ENCODE assay signal across 8 mouse cellular contexts in the genomic region with DNA sequence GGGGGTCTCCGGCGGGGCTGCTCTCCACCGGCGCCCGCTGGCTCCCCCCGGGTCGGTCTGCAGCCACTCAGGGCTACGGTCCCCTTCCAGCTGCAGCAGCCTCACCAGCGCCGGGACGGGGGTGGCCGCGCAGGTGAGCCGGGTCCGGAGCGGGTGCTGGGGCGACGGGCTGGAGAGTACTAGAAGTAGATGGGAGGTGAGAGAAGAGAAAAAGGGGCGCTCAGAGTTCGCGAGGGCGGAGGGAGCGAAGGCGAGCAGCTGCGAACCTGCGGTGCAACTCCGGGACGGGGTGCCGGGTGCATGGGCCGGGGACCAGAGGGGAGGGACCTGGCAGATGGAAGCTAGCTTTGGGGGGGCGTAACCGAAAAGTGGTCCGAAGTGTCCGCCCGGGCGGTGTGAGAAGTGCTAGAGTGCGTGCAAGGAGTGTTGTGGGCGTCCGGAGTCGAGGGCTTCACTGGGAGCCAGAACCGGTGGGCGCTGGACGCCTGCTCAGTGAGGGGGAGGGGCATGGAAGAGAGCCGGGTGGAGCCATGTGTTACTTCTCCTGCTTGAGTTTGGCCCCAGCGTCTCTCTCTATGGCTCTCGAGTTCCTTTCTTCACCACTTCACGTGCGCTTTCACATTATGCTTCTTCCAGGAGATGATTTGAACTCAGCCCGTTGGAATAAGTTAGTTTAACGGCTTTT. TPM values are rescaled to one million over a fixed set of nuclear protein-coding genes. Genes with fewer than 3 reads are reported as not detected.
DNase-seq lines count a peak whose midpoint lies in the region; ATAC-seq and TF ChIP-seq lines count a peak whose summit lies in the region.

No protein-coding gene starts in this region.

- peak overlapping the region; percentile 97 for H3K4me2 ChIP-seq in heart, embryonic 13.5 days
- H3K4me2 ChIP-seq in kidney, embryonic 15.5 days = peak overlapping the region; percentile 93
- peak overlapping the region; percentile 97 for H3K4me2 ChIP-seq in neural tube, embryonic 13.5 days

- H3K4me3 ChIP-seq in embryonic fibroblast, embryonic 13.5 days (ENCODE audit: insufficient read depth, low read length) = peak overlapping the region; percentile 78
- H3K4me3 ChIP-seq in heart, embryonic 13.5 days = peak overlapping the region; percentile 95
- H3K4me3 ChIP-seq in kidney, embryonic 15.5 days (replicated peaks) = peak overlapping the region; percentile 98
- peak overlapping the region; percentile 59 for H3K4me3 ChIP-seq in lung, adult 2 months (replicated peaks; ENCODE audit: extremely low read depth, low read depth, low read length)
- peak overlapping the region; percentile 90 for H3K4me3 ChIP-seq in neural tube, embryonic 13.5 days

- H3K27ac ChIP-seq in embryonic fibroblast, embryonic 13.5 days (ENCODE audit: insufficient read depth, low read length) = no peak overlapping the region
- H3K27ac ChIP-seq in heart, embryonic 13.5 days (replicated peaks) = peak overlapping the region; percentile 74
- peak overlapping the region; percentile 78 for H3K27ac ChIP-seq in kidney, embryonic 15.5 days
- H3K27ac ChIP-seq in neural tube, embryonic 13.5 days (replicated peaks) = no peak overlapping the region; the same call in 1 of the 2 replicates

- ATAC-seq in heart, embryonic 13.5 days (ENCODE audit: extremely low read depth, insufficient number of reproducible peaks, low FRiP score, low TSS enrichment) = peak; percentile 58
- peak; percentile 80 for ATAC-seq in kidney, embryonic 15.5 days (replicated peaks; ENCODE audit: low FRiP score)
- peak; percentile 79 for ATAC-seq in neural tube, embryonic 13.5 days (ENCODE audit: low read depth)

- DNase-seq in 3T3-L1 (ENCODE audit: low read depth, low spot score) (peak; percentile 36), WW6 (ENCODE audit: low read depth, low spot score) (peak; percentile 64)
- DNase-seq in lung, adult 2 months = peak; percentile 78
- DNase-seq in testis, postnatal 10 days (ENCODE audit: low spot score) = peak; percentile 74

- under 1% methylated on average over 47 of the region's 50 CpGs for WGBS in heart, embryonic 13.5 days
- WGBS in kidney, embryonic 15.5 days = under 1% methylated on average over 47 of the region's 50 CpGs
- WGBS in lung, adult 2 months = 2% methylated on average over 44 of the region's 50 CpGs
- WGBS in neural tube, embryonic 13.5 days = under 1% methylated on average over 43 of the region's 50 CpGs

- TF ChIP-seq POLR2A in embryonic fibroblast, embryonic 13.5 days (IDR thresholded peaks at IDR 0.05; ENCODE audit: low read depth, low read length) = no peak
- TF ChIP-seq POLR2A in lung, adult 2 months (IDR thresholded peaks at IDR 0.05; ENCODE audit: borderline replicate concordance, extremely low read depth, low read depth, low read length) = no peak

- no peaks in the 10 kb centered on the region for H3K36me3 ChIP-seq in heart, embryonic 13.5 days
- no peaks in the 10 kb centered on the region for H3K36me3 ChIP-seq in kidney, embryonic 15.5 days
- no peaks in the 10 kb centered on the region for H3K36me3 ChIP-seq in neural tube, embryonic 13.5 days

- TF ChIP-seq CTCF in embryonic fibroblast, embryonic 13.5 days (IDR thresholded peaks at IDR 0.05; ENCODE audit: borderline replicate concordance, insufficient read depth, low read length) = no peak
- no peak for TF ChIP-seq CTCF in lung, adult 2 months (IDR thresholded peaks at IDR 0.05; ENCODE audit: insufficient read depth, low read length)

- H3K27me3 ChIP-seq in heart, embryonic 13.5 days (replicated peaks) = no peaks in the 10 kb centered on the region
- H3K27me3 ChIP-seq in kidney, embryonic 15.5 days = no peaks in the 10 kb centered on the region
- H3K27me3 ChIP-seq in neural tube, embryonic 13.5 days = 0 out of 2 replicates have a peak, but pooled peaks cover 6% of the 10 kb centered on the region

- peak overlapping the region; percentile 94 for H3K9ac ChIP-seq in heart, embryonic 13.5 days
- H3K9ac ChIP-seq in kidney, embryonic 15.5 days = peak overlapping the region; percentile 83
- H3K9ac ChIP-seq in neural tube, embryonic 13.5 days = peak overlapping the region; percentile 80

- peaks cover 4% of the 10 kb centered on the region; the same call in 1 of the 2 replicates for H3K4me1 ChIP-seq in embryonic fibroblast, embryonic 13.5 days (ENCODE audit: control insufficient read depth, insufficient read depth, low read length)
- H3K4me1 ChIP-seq in heart, embryonic 13.5 days = peaks cover 40% of the 10 kb centered on the region
- H3K4me1 ChIP-seq in kidney, embryonic 15.5 days = peaks cover 35% of the 10 kb centered on the region
- peaks cover 7% of the 10 kb centered on the region for H3K4me1 ChIP-seq in lung, adult 2 months (ENCODE audit: control insufficient read depth, insufficient read depth, low read length)
- peaks cover 40% of the 10 kb centered on the region for H3K4me1 ChIP-seq in neural tube, embryonic 13.5 days (replicated peaks)

- no peaks in the 10 kb centered on the region for H3K9me3 ChIP-seq in heart, embryonic 13.5 days
- H3K9me3 ChIP-seq in kidney, embryonic 15.5 days (replicated peaks) = no peaks in the 10 kb centered on the region
- no peaks in the 10 kb centered on the region for H3K9me3 ChIP-seq in neural tube, embryonic 13.5 days

RNA-seq across cellular contexts. Expression of a gene that starts 0.5 kb away (rescaled TPM):
- polyA plus RNA-seq in embryonic fibroblast, embryonic 13.5 days (2011; ENCODE audit: insufficient read length, low read depth, missing spikeins) = 7.0 and 8.4 TPM in 2 replicates
- 6.3 and 7.7 TPM in 2 replicates for polyA plus RNA-seq in heart, embryonic 13.5 days (2015; fragmentation: Nextera tagmentation; extraction: Ambion mirVana)
- 10.5 TPM in 2 replicates for polyA plus RNA-seq in kidney, embryonic 15.5 days (2015; fragmentation: Nextera tagmentation; extraction: Ambion mirVana)
- 55.8 and 59.8 TPM in 2 replicates for polyA plus RNA-seq in lung, adult 2 months (2012; rRNA removed)
- polyA plus RNA-seq in neural tube, embryonic 13.5 days (2015; fragmentation: Nextera tagmentation; extraction: Ambion mirVana) = 3.2 and 3.7 TPM in 2 replicates

RNA-seq across cellular contexts. Expression of a gene that starts 27.2 kb away (rescaled TPM):
- polyA plus RNA-seq in embryonic fibroblast, embryonic 13.5 days (2011; ENCODE audit: insufficient read length, low read depth, missing spikeins) = 56.1 and 58.4 TPM in 2 replicates
- 44.2 and 46.0 TPM in 2 replicates for polyA plus RNA-seq in heart, embryonic 13.5 days (2015; fragmentation: Nextera tagmentation; extraction: Ambion mirVana)
- polyA plus RNA-seq in kidney, embryonic 15.5 days (2015; fragmentation: Nextera tagmentation; extraction: Ambion mirVana) = 78.7 and 83.4 TPM in 2 replicates
- 21.5 and 37.2 TPM in 2 replicates for polyA plus RNA-seq in lung, adult 2 months (2012; rRNA removed)
- polyA plus RNA-seq in neural tube, embryonic 13.5 days (2015; fragmentation: Nextera tagmentation; extraction: Ambion mirVana) = 58.3 and 60.7 TPM in 2 replicates

RNA-seq across cellular contexts. Expression of a gene that starts 47.2 kb away (rescaled TPM):
- polyA plus RNA-seq in embryonic fibroblast, embryonic 13.5 days (2011; ENCODE audit: insufficient read length, low read depth, missing spikeins) = 90.7 and 97.2 TPM in 2 replicates
- polyA plus RNA-seq in heart, embryonic 13.5 days (2015; fragmentation: Nextera tagmentation; extraction: Ambion mirVana) = 77.2 and 78.4 TPM in 2 replicates
- polyA plus RNA-seq in kidney, embryonic 15.5 days (2015; fragmentation: Nextera tagmentation; extraction: Ambion mirVana) = 92.8 and 98.2 TPM in 2 replicates
- polyA plus RNA-seq in lung, adult 2 months (2012; rRNA removed) = 60.6 and 80.9 TPM in 2 replicates
- 138 and 139 TPM in 2 replicates for polyA plus RNA-seq in neural tube, embryonic 13.5 days (2015; fragmentation: Nextera tagmentation; extraction: Ambion mirVana)

Comparison
In these comparisons a context has a peak if more than half of its experiments do, and no peak if none do; other contexts are left out.
1. H3K27ac ChIP-seq: peak in heart, embryonic 13.5 days (single experiment) and kidney, embryonic 15.5 days (single experiment); none in embryonic fibroblast, embryonic 13.5 days (single experiment) and neural tube, embryonic 13.5 days (single experiment).
2. Peak in every context shown above with its lines, with median percentiles within 50 percentile points of each other: DNase-seq, H3K4me3 ChIP-seq, ATAC-seq, H3K4me2 ChIP-seq and H3K9ac ChIP-seq.